Mouse (Mus musculus): Measurements from ENCODE around the gene Zfp398.
A peak's percentile ranks its signal among the peaks of the same experiment; 100 is the strongest.

Gene Zfp398

DNA sequence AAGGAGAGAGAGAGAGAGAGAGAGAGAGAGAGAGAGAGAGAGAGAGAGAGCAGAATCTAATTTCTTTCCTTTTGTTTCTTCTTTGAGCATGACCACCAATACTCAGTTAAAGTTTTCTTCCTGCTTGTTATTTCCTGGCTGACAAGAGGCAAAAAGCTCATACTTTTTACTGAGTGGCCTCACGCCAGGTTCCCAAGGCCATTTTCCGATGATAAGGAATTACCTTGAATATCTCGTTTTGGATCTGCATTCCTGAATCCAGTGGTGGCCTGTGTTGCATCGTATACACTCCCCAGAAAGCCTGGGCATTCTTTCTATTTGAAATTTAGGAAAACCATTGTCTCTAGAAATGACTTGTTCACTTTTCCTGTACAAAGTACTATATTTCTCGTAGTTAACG is 64.0 kb downstream of the Zfp398 start:
- DNase-seq (ENCODE audit: inconsistent ontology term) = no peak

DNA sequence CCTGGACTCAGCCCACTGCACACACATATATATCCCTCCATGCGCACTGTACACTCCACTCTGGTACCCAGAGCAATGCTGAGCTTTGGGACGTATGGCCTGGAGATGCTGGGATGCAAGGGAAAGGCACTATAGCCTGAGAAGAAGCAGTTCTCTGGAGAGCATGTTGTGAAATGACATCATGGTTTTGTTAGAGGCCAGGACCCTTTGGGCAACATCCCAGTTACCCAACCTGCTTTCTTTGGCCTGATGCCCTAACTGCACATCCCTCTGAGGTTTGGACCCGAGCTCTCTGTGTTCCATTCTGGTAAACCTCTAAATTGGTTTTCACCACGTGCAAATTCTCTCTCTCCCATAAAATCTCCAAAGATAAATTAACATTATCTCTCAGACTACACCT is 68.1 kb downstream of the Zfp398 start:
- DNase-seq (ENCODE audit: inconsistent ontology term) = no peak

DNA sequence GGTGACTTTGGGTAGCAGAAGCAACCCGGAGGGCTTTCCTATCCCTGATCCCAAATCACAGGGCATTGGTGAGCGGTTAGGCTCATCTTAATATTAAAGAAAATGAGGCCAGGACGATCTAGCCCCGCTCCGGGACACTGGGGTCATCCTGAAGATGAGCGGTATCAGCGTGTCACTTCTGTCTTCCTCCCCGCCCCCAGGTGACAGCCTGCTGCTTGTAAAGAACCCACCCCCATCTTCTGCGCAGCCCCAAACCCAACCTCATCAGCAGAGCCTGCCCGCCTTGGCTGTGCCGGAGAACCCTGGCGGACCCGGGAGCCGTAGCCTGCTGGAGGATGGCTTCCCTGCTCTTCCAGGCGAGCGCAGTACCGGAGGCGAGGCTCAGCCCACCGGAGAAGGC is 68.9 kb downstream of the Zfp398 start:
- DNase-seq (ENCODE audit: inconsistent ontology term) = no peak

DNA sequence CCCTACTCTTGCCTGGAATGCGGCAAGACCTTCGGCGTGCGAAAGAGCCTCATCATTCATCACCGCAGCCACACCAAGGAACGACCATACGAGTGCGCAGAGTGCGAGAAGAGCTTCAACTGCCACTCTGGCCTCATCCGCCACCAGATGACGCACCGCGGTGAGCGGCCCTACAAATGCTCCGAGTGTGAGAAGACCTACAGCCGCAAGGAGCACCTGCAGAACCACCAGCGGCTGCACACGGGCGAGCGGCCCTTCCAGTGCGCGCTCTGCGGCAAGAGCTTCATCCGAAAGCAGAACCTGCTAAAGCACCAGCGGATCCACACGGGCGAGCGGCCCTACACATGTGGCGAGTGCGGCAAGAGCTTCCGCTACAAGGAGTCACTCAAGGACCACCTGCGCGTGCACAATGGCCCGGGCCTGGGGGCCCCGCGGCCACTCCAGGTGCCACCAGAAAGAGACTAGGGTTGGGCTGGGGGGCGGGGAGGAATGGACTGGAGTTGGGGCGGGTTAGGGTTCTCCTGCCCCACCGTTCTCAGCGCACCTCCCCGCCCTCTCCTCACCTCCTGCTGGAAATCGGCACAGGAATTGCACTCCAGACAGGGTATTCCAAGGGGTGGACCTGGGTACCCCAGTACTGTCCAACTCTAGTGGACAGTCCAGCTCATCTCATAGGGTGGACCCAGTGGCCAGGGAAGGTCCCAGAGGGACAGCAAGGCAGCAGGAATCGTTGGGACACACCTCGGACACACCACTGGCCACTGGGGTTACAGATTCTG is 69.6 kb downstream of the Zfp398 start:
- DNase-seq (ENCODE audit: inconsistent ontology term) = no peak

DNA sequence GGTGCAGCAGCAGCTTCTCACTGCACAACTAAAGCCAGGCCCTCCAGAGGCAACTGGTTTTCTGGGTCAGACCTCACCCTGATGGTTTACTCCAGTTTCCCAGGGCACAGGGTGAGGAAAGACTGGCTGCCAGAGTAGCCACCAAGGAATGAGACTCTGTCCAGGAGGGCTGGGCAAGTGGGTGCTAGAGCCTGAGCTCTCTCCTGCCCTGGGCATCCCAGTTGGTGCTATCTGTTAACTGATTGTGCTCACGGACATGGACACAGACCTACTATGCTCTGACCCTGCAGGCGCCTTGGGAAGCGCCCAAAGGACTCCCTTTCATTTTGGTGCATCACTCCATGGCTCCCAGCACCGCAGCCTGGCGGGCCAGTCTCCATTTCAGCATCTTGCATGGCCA is 70.9 kb downstream of the Zfp398 start:
- DNase-seq (ENCODE audit: inconsistent ontology term) = no peak

DNA sequence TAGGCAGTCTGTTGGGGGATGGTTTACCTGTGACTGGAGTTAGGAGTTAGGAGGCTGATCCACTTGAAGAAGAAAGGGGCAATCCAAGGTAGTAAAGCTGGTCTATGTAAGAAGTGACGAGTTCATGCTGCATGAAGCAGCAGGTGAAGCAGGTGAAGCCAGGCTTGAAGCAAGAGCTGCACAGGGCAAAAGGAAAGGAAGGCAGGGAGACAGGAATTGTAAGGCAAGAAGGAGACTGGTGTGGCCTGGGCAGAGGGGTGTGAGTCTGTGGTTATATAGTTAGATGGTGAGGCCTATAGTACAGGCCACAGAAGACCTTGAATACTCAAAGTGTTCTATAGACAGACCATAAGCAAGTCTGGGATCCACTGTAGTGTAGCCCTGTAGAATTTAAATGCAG is 73.5 kb downstream of the Zfp398 start:
- DNase-seq (ENCODE audit: inconsistent ontology term) = no peak

DNA sequence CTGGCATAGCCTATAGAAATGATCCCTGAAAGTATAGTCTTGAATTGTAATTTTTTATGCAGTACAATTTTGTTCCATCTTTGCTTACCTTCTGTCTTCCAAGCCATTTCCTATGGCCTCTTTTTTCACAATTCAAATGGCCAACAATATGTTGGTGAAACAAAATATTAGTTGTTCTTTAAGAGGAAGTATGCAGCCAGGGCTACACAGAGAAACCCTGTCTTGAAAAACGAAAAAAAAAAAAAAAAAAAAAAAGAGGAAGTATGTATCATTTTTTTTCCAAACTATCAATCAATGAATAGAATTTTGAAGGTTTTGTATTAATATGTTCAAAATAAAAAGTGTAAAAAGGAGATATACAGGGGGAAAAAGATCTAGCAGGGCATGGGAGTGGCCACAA is 76.2 kb downstream of the Zfp398 start:
- no peak for DNase-seq (ENCODE audit: inconsistent ontology term)

DNA sequence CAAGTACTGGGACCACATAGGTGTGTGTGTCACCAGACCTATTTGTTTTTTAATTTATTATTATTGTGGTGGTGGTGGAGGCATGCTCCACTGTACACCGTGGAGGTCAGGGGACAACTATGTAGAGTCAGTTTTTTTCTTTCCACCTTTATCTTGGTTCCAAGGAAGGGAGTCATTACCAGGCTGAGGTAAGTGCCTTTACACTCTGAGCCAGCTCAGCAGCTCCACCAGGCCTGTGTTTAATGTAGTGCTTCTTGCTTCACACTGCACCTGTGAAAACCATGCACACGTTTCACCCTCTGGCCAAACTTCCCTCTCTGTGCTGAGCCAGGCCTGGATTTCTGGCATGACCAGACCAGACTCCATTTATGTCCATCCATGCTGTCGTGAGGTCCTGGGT is 77.5 kb downstream of the Zfp398 start:
- no peak for DNase-seq (ENCODE audit: inconsistent ontology term)

DNA sequence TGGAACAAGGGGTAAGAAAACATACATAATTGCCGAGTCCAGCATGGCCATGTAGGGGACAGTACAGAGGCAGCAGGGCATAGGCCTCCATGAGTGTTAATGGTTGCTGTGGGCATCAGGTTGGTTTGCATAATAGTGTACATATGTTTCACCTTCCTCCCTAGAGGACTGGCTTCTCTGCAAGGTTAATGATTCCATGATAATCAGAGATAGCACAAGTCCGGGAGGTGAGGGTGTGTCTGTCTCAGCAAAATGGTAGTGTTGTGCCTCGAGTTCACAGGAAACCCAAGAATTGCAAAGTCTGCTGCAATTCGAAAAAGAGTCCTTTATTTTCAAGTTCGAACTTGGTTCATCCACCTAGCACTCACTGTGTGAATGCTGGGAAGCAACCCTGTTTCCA is 81.6 kb downstream of the Zfp398 start:
- no peak for DNase-seq (ENCODE audit: inconsistent ontology term)

DNA sequence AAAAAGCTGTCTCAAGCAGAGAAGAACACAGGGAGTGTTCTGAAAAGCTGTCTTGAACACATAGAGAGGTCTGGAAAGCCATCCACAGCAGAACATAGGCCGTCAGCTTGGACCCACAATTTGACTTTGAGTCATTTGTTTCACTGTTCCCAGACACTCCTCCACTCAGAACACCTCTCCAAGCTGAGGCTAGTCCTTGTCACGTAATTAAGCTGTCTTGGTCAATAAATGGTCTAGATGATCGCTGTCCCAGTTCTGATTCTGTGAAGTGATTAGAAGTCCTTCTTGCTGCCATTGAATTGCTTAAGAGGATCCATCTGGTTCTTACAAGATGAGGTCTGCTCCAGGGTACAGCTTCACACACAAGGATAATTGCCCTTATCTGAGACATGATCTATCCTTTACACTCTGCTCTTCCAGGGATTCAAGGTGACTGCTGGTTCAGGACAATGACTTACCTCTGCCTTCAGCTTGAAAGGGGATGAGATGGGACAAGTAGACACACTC is 83.4 kb downstream of the Zfp398 start:
- DNase-seq (ENCODE audit: inconsistent ontology term) = no peak

DNA sequence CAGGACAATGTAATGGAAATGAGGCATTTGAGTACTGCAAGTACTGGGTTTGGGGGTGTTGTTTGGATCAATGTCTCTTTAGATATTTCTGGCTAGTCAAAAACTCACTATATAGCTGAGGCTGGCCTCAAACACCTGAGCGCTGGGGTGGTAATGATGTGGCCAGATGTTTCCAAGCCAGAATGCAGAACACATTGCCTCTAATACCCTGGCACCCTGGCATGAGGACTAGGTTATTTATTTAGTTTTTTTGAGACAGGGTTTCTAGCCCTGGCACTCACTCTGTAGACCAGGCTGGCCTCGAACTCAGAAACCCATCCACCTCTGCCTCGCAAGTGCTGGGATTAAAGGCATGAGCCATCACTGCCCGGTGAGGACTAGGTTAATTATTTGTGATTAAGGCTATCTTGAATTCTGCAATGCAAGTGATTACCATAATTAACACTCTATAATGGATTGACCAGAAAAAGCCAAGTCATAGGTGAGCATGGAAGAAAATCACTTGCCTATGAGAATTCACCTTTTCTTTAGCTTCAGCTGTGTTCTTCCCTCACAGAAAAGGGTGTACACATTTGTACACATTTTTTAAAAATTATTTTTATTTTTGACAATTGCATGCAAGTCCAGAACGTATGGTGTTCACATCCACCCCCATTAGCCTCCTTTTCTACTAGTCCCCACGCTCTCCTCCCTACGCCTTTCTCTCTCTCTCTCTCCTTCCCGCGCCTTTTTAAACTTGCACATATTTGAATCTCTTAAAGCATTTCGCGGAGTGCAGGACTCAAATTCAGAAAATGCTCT is 84.4 kb downstream of the Zfp398 start:
- DNase-seq (ENCODE audit: inconsistent ontology term) = no peak

DNA sequence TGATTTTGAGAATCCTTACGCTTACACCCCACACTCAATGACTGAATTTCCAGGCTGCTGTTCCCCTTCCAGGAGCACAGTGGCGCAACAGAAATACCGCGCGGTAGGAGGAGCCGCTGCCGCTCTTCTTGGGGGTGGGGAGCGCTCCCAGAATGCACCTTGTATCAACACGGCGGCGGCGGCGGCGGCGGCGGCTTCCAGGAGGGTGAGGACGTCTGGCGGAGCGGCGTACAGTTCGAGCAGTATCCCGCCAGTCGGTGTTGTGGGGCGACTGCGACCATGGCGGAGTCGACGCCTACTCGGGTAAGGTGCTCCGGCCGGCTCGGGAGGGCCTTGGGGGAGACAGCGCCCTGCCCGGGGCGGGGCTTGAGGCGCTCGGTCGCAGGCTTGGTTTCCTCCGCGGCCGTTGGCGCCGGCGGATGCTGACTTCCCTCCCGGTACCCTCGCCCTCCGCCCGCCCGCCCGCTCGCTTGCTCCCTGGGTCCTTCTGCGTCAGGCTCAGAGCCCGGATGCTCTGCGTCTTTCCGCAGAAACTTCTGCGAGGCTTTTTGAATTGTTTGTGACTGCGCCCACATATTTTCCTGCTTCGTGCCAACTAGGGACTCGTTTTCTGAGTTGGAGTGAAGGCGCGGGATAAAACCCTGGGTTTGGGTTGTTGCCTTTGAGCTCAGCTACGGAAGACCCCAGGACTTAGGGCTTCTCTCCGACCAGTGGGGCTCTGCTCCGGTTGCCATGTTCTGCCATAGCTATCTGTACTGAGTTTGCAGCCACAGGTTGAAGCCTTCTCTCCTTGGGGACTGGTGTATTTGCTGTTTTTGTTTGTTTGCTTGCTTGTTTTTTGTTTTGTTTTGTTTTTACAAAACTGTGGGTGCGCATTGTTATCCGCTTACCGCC is 85.2 kb downstream of the Zfp398 start, which contains the start of gene Zfp212:
Gene Zfp212, plus strand, starts transcription at position 30 of the 894 bp plus-strand sequence.
- DNase-seq (ENCODE audit: inconsistent ontology term) = peak; percentile 95
